Mouse (Mus musculus): ENCODE measurements around the gene Ece1. TPM values are rescaled to one million over a fixed set of nuclear protein-coding genes. Genes with fewer than 3 reads are reported as not detected.

The Ece1 gene
- total and polyA plus RNA-seq, 2 experiments from 2014 or later, result 23.7 to 36.3 TPM

DNA sequence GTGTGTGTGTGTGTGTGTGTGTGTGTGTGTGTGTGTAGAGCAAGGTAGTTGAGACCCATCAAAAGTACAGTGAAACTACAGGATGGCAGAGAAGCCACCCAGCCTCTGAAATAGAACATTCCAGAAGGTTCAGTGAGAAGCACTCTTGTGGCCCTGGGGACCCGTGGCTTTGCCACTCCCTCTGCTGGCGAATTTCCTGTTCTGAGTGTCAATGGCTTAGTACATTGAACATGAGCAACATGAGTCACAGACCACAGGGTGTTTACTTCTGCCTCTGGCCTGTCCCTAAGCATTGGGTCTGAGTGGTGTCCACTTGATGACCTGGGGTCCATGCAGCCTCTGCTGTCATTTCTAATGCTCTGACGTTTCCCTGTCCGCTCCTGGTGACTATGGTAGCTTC lies 28.6 kb downstream of the Ece1 start:
- Histone ChIP-seq H3K27me3 (ENCODE audit: insufficient read depth, low read length) (no peaks in the 10 kb centered on the region), H3K9ac (replicated peaks; ENCODE audit: low read length, poor library complexity, severe bottlenecking) (no peak overlapping the region), H3K4me2 (ENCODE audit: low read depth, low read length, poor library complexity, severe bottlenecking) (no peak overlapping the region), H3K4me1 (ENCODE audit: insufficient read depth, low read length) (peaks cover 21% of the 10 kb centered on the region), H3K27ac (ENCODE audit: low read depth, low read length) (peak overlapping the region; percentile 86; the same call in 1 of the 2 replicates), H3K9me3 (ENCODE audit: low read length) (no peaks in the 10 kb centered on the region), H3K36me3 (ENCODE audit: insufficient read depth, low read length) (no peaks in the 10 kb centered on the region), H3K4me3 (ENCODE audit: low read depth, low read length) (no peak overlapping the region)
- 72% methylated on average over 4 of the region's 4 CpGs for WGBS
- ATAC-seq (ENCODE audit: low FRiP score) (no peak), DNase-seq (ENCODE audit: low spot score) (peak; percentile 54)
- TF ChIP-seq CTCF (IDR thresholded peaks at IDR 0.05), result peak; percentile 44; the same call in 1 of the 2 replicates

- Histone ChIP-seq H3K4me2 (ENCODE audit: low read depth, low read length, poor library complexity, severe bottlenecking) (0 out of 2 replicates have a peak overlapping the region, but pooled peaks have one; percentile 37), H3K27me3 (ENCODE audit: insufficient read depth, low read length) (no peaks in the 10 kb centered on the region), H3K4me1 (ENCODE audit: insufficient read depth, low read length) (peaks cover 21% of the 10 kb centered on the region), H3K36me3 (ENCODE audit: insufficient read depth, low read length) (no peaks in the 10 kb centered on the region), H3K4me3 (ENCODE audit: low read depth, low read length) (no peak overlapping the region), H3K9ac (replicated peaks; ENCODE audit: low read length, poor library complexity, severe bottlenecking) (no peak overlapping the region), H3K27ac (ENCODE audit: low read depth, low read length) (peak overlapping the region; percentile 86), H3K9me3 (ENCODE audit: low read length) (no peaks in the 10 kb centered on the region)
- TF ChIP-seq CTCF (IDR thresholded peaks at IDR 0.05), result no peak
- 8% methylated on average over 4 of the region's 4 CpGs for WGBS
- ATAC-seq (ENCODE audit: low FRiP score) (peak; percentile 57), DNase-seq (ENCODE audit: low spot score) (peak; percentile 83)
These were observed 29.6 kb downstream of the Ece1 start for GRCm38 (mm10) chr4:137891553-137892145.

DNA sequence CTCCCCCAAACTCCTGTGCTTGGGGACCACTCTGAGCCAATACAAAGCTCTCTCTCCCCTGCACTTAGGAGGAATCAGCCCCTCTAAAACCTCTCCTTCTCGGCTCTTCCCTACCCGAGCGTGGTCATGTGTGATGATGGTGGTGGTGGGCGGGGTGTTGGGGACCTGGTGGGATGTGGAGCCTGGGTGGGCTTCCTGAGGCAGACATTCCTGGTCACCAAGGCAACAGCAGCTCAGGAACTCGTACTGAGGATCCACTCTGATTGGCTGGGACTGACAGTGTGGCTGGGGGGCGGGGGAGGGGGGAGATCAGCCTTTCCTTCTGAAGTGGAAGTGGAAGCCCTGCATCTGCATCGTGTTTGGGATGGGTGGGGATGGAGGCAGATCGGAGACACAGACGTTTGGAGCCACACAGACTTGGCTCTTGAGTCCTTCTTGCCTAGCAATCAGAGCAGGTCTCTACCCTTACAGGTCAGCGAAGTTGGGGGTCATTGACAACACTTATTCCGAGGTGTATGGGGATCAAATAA lies 30.7 kb downstream of the Ece1 start:
- no peak overlapping the region for H3K4me3 ChIP-seq (ENCODE audit: low read depth, low read length)

DNA sequence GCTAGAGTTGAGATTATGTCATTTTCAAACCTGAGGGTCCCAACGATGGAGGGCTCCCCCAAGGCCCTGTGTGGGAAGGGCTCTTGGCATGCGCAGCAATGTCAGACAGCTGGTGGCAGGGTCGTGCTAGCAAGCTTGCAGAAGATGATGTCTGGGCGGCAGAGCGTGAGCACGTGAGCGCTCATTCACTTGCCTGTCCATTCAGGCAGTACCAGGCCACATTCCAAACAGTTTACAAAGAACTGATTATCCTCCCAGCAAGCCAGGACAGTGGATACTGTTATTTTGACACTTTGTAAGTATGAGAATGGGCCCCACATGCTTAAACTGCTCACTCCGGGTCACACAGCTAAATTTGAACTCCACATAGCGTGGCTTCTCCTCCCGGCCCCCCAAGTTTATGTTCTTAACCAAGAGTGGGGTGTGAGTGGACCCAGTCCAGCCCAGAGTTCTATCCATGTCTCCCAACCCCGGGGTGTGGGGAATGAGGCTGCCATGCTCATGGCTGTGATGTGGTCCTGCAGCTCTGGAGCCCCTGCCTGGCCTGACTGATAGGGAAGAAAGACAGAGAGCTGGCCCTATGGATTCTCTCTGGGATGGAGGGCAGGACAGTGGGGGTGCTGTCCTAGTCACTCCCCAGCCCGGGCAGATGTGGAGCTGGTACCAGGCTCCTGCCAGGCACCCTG lies 34.7 kb downstream of the Ece1 start:
- Histone ChIP-seq H3K27me3 (ENCODE audit: insufficient read depth, low read length) (no peaks in the 10 kb centered on the region), H3K27ac (ENCODE audit: low read depth, low read length) (peak overlapping the region; percentile 59; the same call in 1 of the 2 replicates), H3K9ac (replicated peaks; ENCODE audit: low read length, poor library complexity, severe bottlenecking) (no peak overlapping the region; the same call in 1 of the 2 replicates), H3K9me3 (ENCODE audit: low read length) (no peaks in the 10 kb centered on the region), H3K4me2 (ENCODE audit: low read depth, low read length, poor library complexity, severe bottlenecking) (no peak overlapping the region), H3K4me3 (ENCODE audit: low read depth, low read length) (no peak overlapping the region), H3K36me3 (ENCODE audit: insufficient read depth, low read length) (no peaks in the 10 kb centered on the region), H3K4me1 (ENCODE audit: insufficient read depth, low read length) (peaks cover 14% of the 10 kb centered on the region; the same call in 1 of the 2 replicates)
- ATAC-seq (ENCODE audit: low FRiP score), result peak; percentile 52
- TF ChIP-seq CTCF (IDR thresholded peaks at IDR 0.05), result no peak
- DNase-seq (ENCODE audit: low spot score), result peak; percentile 77
- 23% methylated on average over 12 of the region's 12 CpGs for WGBS

More for the DNA sequence above, 30.7 kb downstream of the Ece1 start:
- Histone ChIP-seq H3K36me3 (ENCODE audit: insufficient read depth, low read length) (no peaks in the 10 kb centered on the region), H3K27me3 (ENCODE audit: insufficient read depth, low read length) (no peaks in the 10 kb centered on the region), H3K27ac (ENCODE audit: low read depth, low read length) (peak overlapping the region; percentile 86), H3K4me1 (ENCODE audit: insufficient read depth, low read length) (peaks cover 25% of the 10 kb centered on the region), H3K4me2 (ENCODE audit: low read depth, low read length, poor library complexity, severe bottlenecking) (peak overlapping the region; percentile 37), H3K9me3 (ENCODE audit: low read length) (no peaks in the 10 kb centered on the region), H3K9ac (replicated peaks; ENCODE audit: low read length, poor library complexity, severe bottlenecking) (0 out of 2 replicates have a peak overlapping the region, but pooled peaks have one; percentile 8)
- no peak for TF ChIP-seq CTCF (IDR thresholded peaks at IDR 0.05)
- 9% methylated on average over 11 of the region's 11 CpGs for WGBS
- peak; percentile 85 for DNase-seq (ENCODE audit: low spot score)
- peak; percentile 79 for ATAC-seq (ENCODE audit: low FRiP score)

DNA sequence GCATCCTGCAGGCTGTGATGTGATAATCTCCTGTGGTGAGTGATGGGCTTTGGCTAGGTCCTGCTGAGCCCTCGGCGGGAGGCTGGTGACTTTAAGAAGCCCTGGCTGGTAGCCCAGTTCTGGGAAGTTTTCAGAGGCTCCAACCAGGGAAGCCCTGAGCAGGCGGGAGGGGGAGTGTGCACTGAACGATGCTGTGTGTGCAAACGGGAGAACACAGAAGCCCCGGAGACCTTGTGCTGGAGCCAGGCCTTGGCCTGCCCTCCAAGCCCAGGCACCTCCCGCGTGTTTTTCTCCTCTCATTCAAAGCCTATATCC lies 35.2 kb downstream of the Ece1 start:
- WGBS, result 16% methylated on average over 8 of the region's 8 CpGs
- ATAC-seq (ENCODE audit: low FRiP score), result peak; percentile 47; the same call in 1 of the 2 replicates

DNA sequence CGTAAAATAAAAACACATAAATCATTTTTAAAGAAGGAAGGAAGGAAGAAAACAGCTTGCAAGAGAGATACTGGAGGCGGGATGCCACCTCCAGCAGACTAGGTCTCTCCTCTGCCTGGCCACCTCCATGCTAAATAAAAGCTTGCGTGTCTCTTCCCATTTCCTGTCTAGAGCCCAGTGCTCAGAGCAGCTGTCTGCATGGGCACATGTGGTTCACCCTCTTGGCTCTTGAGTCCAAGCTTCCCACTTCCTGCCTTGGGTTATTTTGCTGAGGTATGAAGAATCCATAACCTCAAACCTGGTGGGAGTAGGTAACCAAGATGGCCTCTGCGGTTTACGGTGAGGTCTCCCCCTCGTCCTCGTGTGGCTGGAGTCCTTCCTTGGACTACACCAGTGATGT lies 36.5 kb downstream of the Ece1 start:
- WGBS, result 89% methylated on average over 7 of the region's 7 CpGs
- Histone ChIP-seq H3K36me3 (ENCODE audit: insufficient read depth, low read length) (no peaks in the 10 kb centered on the region), H3K27me3 (ENCODE audit: insufficient read depth, low read length) (no peaks in the 10 kb centered on the region), H3K9ac (replicated peaks; ENCODE audit: low read length, poor library complexity, severe bottlenecking) (no peak overlapping the region), H3K9me3 (ENCODE audit: low read length) (no peaks in the 10 kb centered on the region), H3K4me3 (ENCODE audit: low read depth, low read length) (no peak overlapping the region), H3K27ac (ENCODE audit: low read depth, low read length) (no peak overlapping the region), H3K4me2 (ENCODE audit: low read depth, low read length, poor library complexity, severe bottlenecking) (no peak overlapping the region), H3K4me1 (ENCODE audit: insufficient read depth, low read length) (0 out of 2 replicates have a peak, but pooled peaks cover 4% of the 10 kb centered on the region)
- no peak for ATAC-seq (ENCODE audit: low FRiP score)
- DNase-seq (ENCODE audit: low spot score), result no peak
- TF ChIP-seq CTCF (IDR thresholded peaks at IDR 0.05), result no peak

More for the DNA sequence above, 35.2 kb downstream of the Ece1 start:
- TF ChIP-seq CTCF (IDR thresholded peaks at IDR 0.05), result no peak
- H3K9ac ChIP-seq (replicated peaks; ENCODE audit: low read length, poor library complexity, severe bottlenecking), result no peak overlapping the region; the same call in 1 of the 2 replicates
- H3K4me1 ChIP-seq (ENCODE audit: insufficient read depth, low read length), result peaks cover 9% of the 10 kb centered on the region; the same call in 1 of the 2 replicates
- H3K9me3 ChIP-seq (ENCODE audit: low read length), result no peaks in the 10 kb centered on the region
- no peak overlapping the region for H3K4me3 ChIP-seq (ENCODE audit: low read depth, low read length)
- H3K27me3 ChIP-seq (ENCODE audit: insufficient read depth, low read length), result no peaks in the 10 kb centered on the region
- H3K27ac ChIP-seq (ENCODE audit: low read depth, low read length), result peak overlapping the region; percentile 59; the same call in 1 of the 2 replicates
- H3K4me2 ChIP-seq (ENCODE audit: low read depth, low read length, poor library complexity, severe bottlenecking), result no peak overlapping the region
- H3K36me3 ChIP-seq (ENCODE audit: insufficient read depth, low read length), result no peaks in the 10 kb centered on the region
- peak; percentile 92 for DNase-seq (ENCODE audit: low spot score)
